ENCODE assay signal across 1 mouse cellular context in genomic region chr1:37996877-37997484, GRCm38 (mm10).
A peak's percentile ranks its signal among the peaks of the same experiment; 100 is the strongest.
TF ChIP-seq lines count a peak whose summit lies in the region.

No protein-coding gene starts in this region.

TF ChIP-seq in MEL, 35 proteins besides CTCF, POLR2A, EP300 and RAD21 (continued from another document):
- no peak for TF ChIP-seq ZKSCAN1 (IDR thresholded peaks at IDR 0.05; ENCODE audit: low read depth, low read length)
- peak; percentile 67 for TF ChIP-seq MXI1 (IDR thresholded peaks at IDR 0.05; ENCODE audit: low read depth, low read length)
- TF ChIP-seq KAT2A (conservative IDR thresholded peaks at IDR 0.05; ENCODE audit: low read depth, low read length), result peak; percentile 83
- no peak for TF ChIP-seq ETS1 (IDR thresholded peaks at IDR 0.05; ENCODE audit: low read depth, low read length)
- TF ChIP-seq MAZ (IDR thresholded peaks at IDR 0.05; ENCODE audit: low read depth, low read length), result peak; percentile 32; the same call in 1 of the 2 replicates
- TF ChIP-seq ZMIZ1 (IDR thresholded peaks at IDR 0.05; ENCODE audit: low read depth, low read length), result 0 out of 2 replicates have a peak, but pooled peaks have one; percentile 47
- TF ChIP-seq TAL1 (IDR thresholded peaks at IDR 0.05; ENCODE audit: low read length), result no peak
- no peak for TF ChIP-seq UBTF (IDR thresholded peaks at IDR 0.05; ENCODE audit: borderline replicate concordance, insufficient read depth, low read depth, low read length)
- TF ChIP-seq NRF1 (IDR thresholded peaks at IDR 0.05; ENCODE audit: insufficient read depth, low read depth, low read length, poor library complexity, severe bottlenecking), result peak; percentile 76
- TF ChIP-seq USF1 (IDR thresholded peaks at IDR 0.05; ENCODE audit: low read depth, low read length), result peak; percentile 93
- TF ChIP-seq HCFC1 (IDR thresholded peaks at IDR 0.05; ENCODE audit: low read depth, low read length), result peak; percentile 93
- no peak for TF ChIP-seq ZNF384 (IDR thresholded peaks at IDR 0.05; ENCODE audit: low read depth, low read length)
- no peak for TF ChIP-seq JUND (IDR thresholded peaks at IDR 0.05; ENCODE audit: low read depth, low read length)
- TF ChIP-seq POLR2AphosphoS5 (IDR thresholded peaks at IDR 0.05; ENCODE audit: borderline replicate concordance, low read depth, low read length), result no peak
- peak; percentile 85 for TF ChIP-seq TBP (IDR thresholded peaks at IDR 0.05; ENCODE audit: low read depth, low read length)
- no peak for TF ChIP-seq MEF2A (IDR thresholded peaks at IDR 0.05; ENCODE audit: extremely low read depth, insufficient replicate concordance, low read depth, low read length, poor library complexity, severe bottlenecking)
- TF ChIP-seq CHD1 (IDR thresholded peaks at IDR 0.05; ENCODE audit: low read depth, low read length), result no peak
